16 mouse cellular contexts compared by ENCODE assay signal in the genomic region with DNA sequence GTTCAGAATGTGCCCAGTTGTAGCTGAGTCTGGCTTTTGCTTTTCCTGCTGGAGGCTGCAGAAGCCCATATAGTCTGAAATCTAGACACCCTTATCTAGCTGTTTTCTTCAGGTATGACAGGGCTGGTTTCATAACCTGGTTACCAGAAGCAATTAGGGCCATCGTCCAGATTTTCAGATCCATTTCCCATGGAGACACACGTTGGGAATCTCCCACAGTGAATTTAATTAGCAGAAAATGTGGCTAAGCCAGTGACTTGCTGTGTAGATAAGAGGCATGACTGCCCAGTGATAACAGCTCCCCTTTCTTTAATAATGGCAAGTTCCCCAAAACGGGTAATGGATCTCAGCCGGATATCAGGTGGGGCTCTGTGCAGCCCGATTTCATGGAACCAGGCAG.
A peak's percentile ranks its signal among the peaks of the same experiment; 100 is the strongest.
DNase-seq lines count a peak whose midpoint lies in the region; ATAC-seq lines count a peak whose summit lies in the region.
"Had no signal": no experiment of that assay in that cellular context is flagged by ENCODE, and none has a peak within 500 bp of the region (broad histone marks: within the 10 kb centered on the region; RNA-seq: fewer than 3 reads in every experiment).

No protein-coding gene starts in this region.

- H3K27ac ChIP-seq in hindbrain, embryonic 13.5 days, result 0 out of 2 replicates have a peak overlapping the region, but pooled peaks have one; percentile 55
- H3K27ac ChIP-seq in hindbrain, embryonic 12.5 days, result no peak overlapping the region
- H3K27ac ChIP-seq in midbrain, embryonic 15.5 days, result no peak overlapping the region
- H3K27ac ChIP-seq: liver, embryonic 14.5 days; lung, embryonic 15.5 days had no signal

- H3K36me3 ChIP-seq in hindbrain, embryonic 13.5 days, result no peaks in the 10 kb centered on the region
- H3K36me3 ChIP-seq in hindbrain, embryonic 12.5 days, result no peaks in the 10 kb centered on the region
- no peaks in the 10 kb centered on the region for H3K36me3 ChIP-seq in midbrain, embryonic 15.5 days (replicated peaks)
- H3K36me3 ChIP-seq: heart, embryonic 12.5 days; lung, embryonic 15.5 days had no signal

- peak; percentile 35 for DNase-seq in cerebellum, adult 11 months
- DNase-seq in cerebellum, adult 8-10 months, result peak; percentile 49
- no peak for DNase-seq in lung, postnatal 10 days
- DNase-seq in urinary bladder, adult 2 months (ENCODE audit: low spot score), result no peak
- DNase-seq: adrenal gland, adult 2 months; forebrain, postnatal 0 days; kidney, adult 18-20 months; kidney, postnatal 10 days; layer of hippocampus, postnatal 36 days; retina, postnatal 1 day had no signal

- no peak overlapping the region for H3K4me2 ChIP-seq in hindbrain, embryonic 13.5 days
- no peak overlapping the region for H3K4me2 ChIP-seq in hindbrain, embryonic 12.5 days (replicated peaks)
- no peak overlapping the region for H3K4me2 ChIP-seq in midbrain, embryonic 15.5 days
- H3K4me2 ChIP-seq: heart, embryonic 12.5 days; lung, embryonic 15.5 days had no signal

- no peak for ATAC-seq in hindbrain, embryonic 13.5 days (ENCODE audit: low FRiP score)
- no peak for ATAC-seq in hindbrain, embryonic 12.5 days (ENCODE audit: low FRiP score)
- 0 out of 2 replicates have a peak, but pooled peaks have one; percentile 17 for ATAC-seq in midbrain, embryonic 15.5 days (replicated peaks)
- ATAC-seq: forebrain, postnatal 0 days had no signal

- H3K4me3 ChIP-seq in hindbrain, embryonic 13.5 days, result no peak overlapping the region
- no peak overlapping the region for H3K4me3 ChIP-seq in hindbrain, embryonic 12.5 days
- H3K4me3 ChIP-seq in midbrain, embryonic 15.5 days, result no peak overlapping the region
- H3K4me3 ChIP-seq: heart, embryonic 12.5 days; lung, embryonic 15.5 days had no signal

- H3K27me3 ChIP-seq in hindbrain, embryonic 13.5 days, result no peaks in the 10 kb centered on the region
- H3K27me3 ChIP-seq in hindbrain, embryonic 12.5 days, result no peaks in the 10 kb centered on the region
- no peaks in the 10 kb centered on the region for H3K27me3 ChIP-seq in midbrain, embryonic 15.5 days (replicated peaks)
- H3K27me3 ChIP-seq: heart, embryonic 12.5 days; lung, embryonic 15.5 days had no signal

- no peaks in the 10 kb centered on the region for H3K9me3 ChIP-seq in hindbrain, embryonic 13.5 days
- H3K9me3 ChIP-seq in hindbrain, embryonic 12.5 days (replicated peaks), result no peaks in the 10 kb centered on the region
- H3K9me3 ChIP-seq in midbrain, embryonic 15.5 days, result no peaks in the 10 kb centered on the region
- H3K9me3 ChIP-seq: heart, embryonic 12.5 days; lung, embryonic 15.5 days had no signal

- no peak overlapping the region for H3K9ac ChIP-seq in hindbrain, embryonic 13.5 days
- no peak overlapping the region for H3K9ac ChIP-seq in hindbrain, embryonic 12.5 days
- H3K9ac ChIP-seq in midbrain, embryonic 15.5 days, result no peak overlapping the region
- H3K9ac ChIP-seq: forebrain, postnatal 0 days; heart, embryonic 12.5 days; liver, embryonic 14.5 days; lung, embryonic 15.5 days had no signal

- peaks cover 11% of the 10 kb centered on the region for H3K4me1 ChIP-seq in hindbrain, embryonic 13.5 days (replicated peaks)
- peaks cover 7% of the 10 kb centered on the region for H3K4me1 ChIP-seq in hindbrain, embryonic 12.5 days
- peaks cover 11% of the 10 kb centered on the region for H3K4me1 ChIP-seq in midbrain, embryonic 15.5 days

- WGBS in hindbrain, embryonic 13.5 days, result 45% methylated on average over 5 of the region's 5 CpGs
- WGBS in hindbrain, embryonic 12.5 days, result 51% methylated on average over 5 of the region's 5 CpGs
- WGBS in midbrain, embryonic 15.5 days, result 42% methylated on average over 5 of the region's 5 CpGs

Comparison
In these comparisons a context has a peak if more than half of its experiments do, and no peak if none do; other contexts are left out.
1. DNase-seq: peak in cerebellum, adult 11 months (single experiment) and cerebellum, adult 8-10 months (single experiment); none in lung, postnatal 10 days (single experiment) and urinary bladder, adult 2 months (single experiment).